In the genomic region with DNA sequence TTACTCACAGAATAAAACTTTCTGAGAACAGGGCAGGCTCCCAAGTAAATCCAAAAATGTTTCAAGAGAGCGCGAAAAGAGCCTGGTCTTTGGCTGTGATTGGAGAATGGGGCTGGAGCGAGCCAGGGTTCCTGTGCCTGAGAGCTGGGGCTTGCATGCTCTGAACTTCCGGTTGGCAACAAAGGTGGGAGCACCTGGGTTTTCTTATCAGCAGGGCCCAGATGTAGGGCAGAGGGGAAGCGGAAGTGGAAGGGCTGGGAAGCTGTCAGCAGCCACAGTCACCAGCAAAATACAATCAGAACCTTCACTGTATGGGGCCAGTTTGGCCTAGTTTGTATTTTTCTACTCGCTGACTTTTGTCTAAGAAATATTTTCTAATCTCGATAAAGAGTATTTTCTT, we compare ENCODE assay signal across 11 mouse cellular contexts.
DNase-seq lines count a peak whose midpoint lies in the region; ATAC-seq and TF ChIP-seq lines count a peak whose summit lies in the region.
"Had no signal": no experiment of that assay in that cellular context is flagged by ENCODE, and none has a peak within 500 bp of the region (broad histone marks: within the 10 kb centered on the region; RNA-seq: fewer than 3 reads in every experiment).

No protein-coding gene starts in this region.

- H3K9ac ChIP-seq in heart, embryonic 16.5 days (ENCODE audit: low read length): no peak overlapping the region
- no peak overlapping the region for H3K9ac ChIP-seq in forebrain, embryonic 16.5 days (replicated peaks; ENCODE audit: low read depth, low read length)
- H3K9ac ChIP-seq: embryonic facial prominence, embryonic 13.5 days; limb, embryonic 13.5 days had no signal

- peak; percentile 22; the same call in 1 of the 2 replicates for ATAC-seq in G1E (ENCODE audit: extremely low read depth, insufficient number of reproducible peaks, low FRiP score, poor library complexity, severe bottlenecking)
- peak; percentile 58; the same call in 1 of the 2 replicates for ATAC-seq in heart, embryonic 16.5 days (replicated peaks; ENCODE audit: extremely low read depth, insufficient read depth, low FRiP score)
- ATAC-seq in forebrain, embryonic 16.5 days: no peak
- no peak for ATAC-seq in erythroid progenitor cell, adult 5-6 weeks (replicated peaks; ENCODE audit: low FRiP score, poor library complexity, severe bottlenecking)
- ATAC-seq: intestine, postnatal 0 days had no signal

- H3K4me2 ChIP-seq in heart, embryonic 16.5 days (ENCODE audit: low read depth, low read length): no peak overlapping the region
- no peak overlapping the region for H3K4me2 ChIP-seq in forebrain, embryonic 16.5 days (ENCODE audit: low read length)
- H3K4me2 ChIP-seq: embryonic facial prominence, embryonic 13.5 days; limb, embryonic 13.5 days had no signal

- TF ChIP-seq CTCF in G1E (IDR thresholded peaks at IDR 0.05; ENCODE audit: low read depth, low read length): no peak

- no peaks in the 10 kb centered on the region for H3K9me3 ChIP-seq in G1E (replicated peaks)
- no peaks in the 10 kb centered on the region for H3K9me3 ChIP-seq in heart, embryonic 16.5 days (replicated peaks; ENCODE audit: control insufficient read depth, low read length)
- no peaks in the 10 kb centered on the region for H3K9me3 ChIP-seq in forebrain, embryonic 16.5 days (ENCODE audit: control insufficient read depth, low read length)
- H3K9me3 ChIP-seq: embryonic facial prominence, embryonic 13.5 days; limb, embryonic 13.5 days had no signal

- peak overlapping the region; percentile 61 for H3K27ac ChIP-seq in heart, embryonic 16.5 days (ENCODE audit: low read length)
- no peak overlapping the region for H3K27ac ChIP-seq in forebrain, embryonic 16.5 days (ENCODE audit: low read length)
- H3K27ac ChIP-seq: embryonic facial prominence, embryonic 13.5 days; limb, embryonic 13.5 days had no signal

- WGBS in heart, embryonic 16.5 days: 54% methylated on average over 7 of the region's 7 CpGs
- 87% methylated on average over 7 of the region's 7 CpGs for WGBS in forebrain, embryonic 16.5 days

- H3K4me1 ChIP-seq in G1E (ENCODE audit: insufficient read depth, low read depth, low read length): no peaks in the 10 kb centered on the region
- no peaks in the 10 kb centered on the region; the same call in 1 of the 2 replicates for H3K4me1 ChIP-seq in heart, embryonic 16.5 days (ENCODE audit: control insufficient read depth, insufficient read depth, low read length)
- no peaks in the 10 kb centered on the region for H3K4me1 ChIP-seq in forebrain, embryonic 16.5 days (replicated peaks; ENCODE audit: control insufficient read depth, insufficient read depth, low read length)

- no peaks in the 10 kb centered on the region for H3K36me3 ChIP-seq in G1E (replicated peaks)
- no peaks in the 10 kb centered on the region for H3K36me3 ChIP-seq in heart, embryonic 16.5 days (ENCODE audit: control insufficient read depth, insufficient read depth)
- no peaks in the 10 kb centered on the region for H3K36me3 ChIP-seq in forebrain, embryonic 16.5 days (ENCODE audit: control insufficient read depth, insufficient read depth)
- H3K36me3 ChIP-seq: embryonic facial prominence, embryonic 13.5 days; limb, embryonic 13.5 days had no signal

- peaks cover 15% of the 10 kb centered on the region for H3K27me3 ChIP-seq in G1E (ENCODE audit: insufficient read depth, low read length)
- H3K27me3 ChIP-seq in heart, embryonic 16.5 days (ENCODE audit: control insufficient read depth, insufficient read depth, low read length): no peaks in the 10 kb centered on the region
- no peaks in the 10 kb centered on the region for H3K27me3 ChIP-seq in forebrain, embryonic 16.5 days (replicated peaks; ENCODE audit: control insufficient read depth, insufficient read depth, low read length)
- H3K27me3 ChIP-seq: embryonic facial prominence, embryonic 13.5 days had no signal

- DNase-seq in CD4-positive helper T cell, adult 2 months (ENCODE audit: low read depth, low spot score): peak; percentile 17
- no peak for DNase-seq in G1E (ENCODE audit: low spot score)
- DNase-seq in lung, postnatal 10 days: peak; percentile 35
- no peak for DNase-seq in layer of hippocampus, adult 9-11 months
- no peak for DNase-seq in right cerebral cortex, adult 2 months (ENCODE audit: low spot score in 2 of 2)

- H3K4me3 ChIP-seq in G1E (ENCODE audit: low read depth, low read length): no peak overlapping the region
- no peak overlapping the region for H3K4me3 ChIP-seq in heart, embryonic 16.5 days (ENCODE audit: low read length)
- no peak overlapping the region for H3K4me3 ChIP-seq in forebrain, embryonic 16.5 days (replicated peaks; ENCODE audit: low read length)
- H3K4me3 ChIP-seq: embryonic facial prominence, embryonic 13.5 days; limb, embryonic 13.5 days had no signal

Comparison
In these comparisons a context has a peak if more than half of its experiments do, and no peak if none do; other contexts are left out.
1. DNase-seq: peak in CD4-positive helper T cell, adult 2 months (single experiment) and lung, postnatal 10 days (single experiment); none in G1E (single experiment), layer of hippocampus, adult 9-11 months (single experiment) and right cerebral cortex, adult 2 months (0 of 2).
2. ATAC-seq: peak in G1E (single experiment) and heart, embryonic 16.5 days (single experiment); none in forebrain, embryonic 16.5 days (single experiment) and erythroid progenitor cell, adult 5-6 weeks (single experiment).